ENCODE assay signal across 11 mouse cellular contexts in the genomic region with DNA sequence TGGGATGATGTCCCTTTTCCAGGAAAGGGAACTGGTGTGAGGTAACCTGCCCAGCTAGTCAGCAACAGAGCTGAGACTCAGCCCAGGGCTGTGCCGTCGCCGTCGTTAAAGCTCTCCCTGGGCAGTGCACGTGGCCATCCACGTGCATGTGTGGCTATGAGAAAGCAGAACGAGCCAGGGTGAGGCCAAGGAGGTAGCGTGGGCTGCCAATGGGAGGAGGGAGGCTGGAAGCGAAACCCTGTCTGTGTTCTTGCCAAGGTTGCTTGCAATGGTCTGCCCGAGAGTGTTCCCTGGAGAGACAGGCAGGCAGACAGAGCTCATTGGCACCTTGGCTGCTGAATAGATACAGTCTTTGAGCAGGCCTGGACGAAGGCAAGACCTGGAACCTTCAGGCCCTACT. TPM values are rescaled to one million over a fixed set of nuclear protein-coding genes. Genes with fewer than 3 reads are reported as not detected.
A peak's percentile ranks its signal among the peaks of the same experiment; 100 is the strongest.
DNase-seq lines count a peak whose midpoint lies in the region; ATAC-seq and TF ChIP-seq lines count a peak whose summit lies in the region.
"Had no signal": no experiment of that assay in that cellular context is flagged by ENCODE, and none has a peak within 500 bp of the region (broad histone marks: within the 10 kb centered on the region; RNA-seq: fewer than 3 reads in every experiment).

No protein-coding gene starts in this region.

- H3K4me3 ChIP-seq in kidney, adult 2 months (ENCODE audit: insufficient read depth, low read depth, low read length): no peak overlapping the region
- H3K4me3 ChIP-seq: erythroblast, embryonic 14.5 days; liver, embryonic 15.5 days had no signal

- H3K27me3 ChIP-seq in kidney, adult 2 months (replicated peaks; ENCODE audit: control insufficient read depth, insufficient read depth, low read length): no peaks in the 10 kb centered on the region
- H3K27me3 ChIP-seq: Patski had no signal

- no peak for ATAC-seq in erythroid progenitor cell, adult 5-6 weeks (replicated peaks; ENCODE audit: low FRiP score, poor library complexity, severe bottlenecking)
- ATAC-seq: Patski had no signal

- 50% methylated on average over 11 of the region's 11 CpGs for WGBS in kidney, adult 2 months

- no peak for TF ChIP-seq POLR2A in kidney, adult 2 months (IDR thresholded peaks at IDR 0.05; ENCODE audit: low read depth, low read length)

- TF ChIP-seq CTCF in kidney, adult 2 months (conservative IDR thresholded peaks at IDR 0.05; ENCODE audit: insufficient read depth, insufficient read length, low read depth, low read length): no peak

- H3K4me1 ChIP-seq in kidney, adult 2 months (ENCODE audit: control insufficient read depth, insufficient read depth, low read length): peaks cover 19% of the 10 kb centered on the region
- H3K4me1 ChIP-seq: liver, embryonic 15.5 days had no signal

- H3K27ac ChIP-seq in kidney, adult 2 months (ENCODE audit: insufficient read depth, low read depth, low read length): peak overlapping the region; percentile 44
- H3K27ac ChIP-seq: liver, embryonic 15.5 days had no signal

- H3K36me3 ChIP-seq in kidney, adult 2 months (ENCODE audit: control insufficient read depth, insufficient read depth, low read length): no peaks in the 10 kb centered on the region
- H3K36me3 ChIP-seq: liver, embryonic 15.5 days had no signal

- DNase-seq in kidney, adult 2 months: peak; percentile 90
- DNase-seq in kidney, postnatal 10 days: no peak
- DNase-seq in adrenal gland, adult 8-10 months: peak; percentile 90
- DNase-seq in cerebellum, postnatal 36 days: peak; percentile 27 to 45
- peak; percentile 21 to 57 for DNase-seq in layer of hippocampus, adult 18-20 months (ENCODE audit: low spot score in 2 of 2)
- DNase-seq in right cerebral cortex, postnatal 36 days (ENCODE audit: low spot score in 2 of 2): peak; percentile 49 to 55
- DNase-seq in thymus, postnatal 10 days (ENCODE audit: low spot score in 2 of 2): no peak

RNA-seq across cellular contexts. Expression of a gene that starts 36.7 kb away (rescaled TPM):
- polyA plus RNA-seq in kidney, adult 2 months (2012; rRNA removed): 92.3 and 100 TPM in 2 replicates
- total RNA-seq in adrenal gland, adult 8-10 months (2022): 100 to 1,000 TPM; 165 to 259 (median 182) TPM
- total RNA-seq in layer of hippocampus, adult 18-20 months (2021): 10 to 100 TPM; 57.0 to 57.2 TPM
- total RNA-seq in erythroid progenitor cell, adult 5-6 weeks (2015; ENCODE audit: low replicate concordance): not detected in 2 replicates
- total RNA-seq in erythroid progenitor cell, adult 5-6 weeks (2017; ENCODE audit: low replicate concordance): 0.51 and 0.76 TPM in 2 replicates

Comparison
In these comparisons a context has a peak if more than half of its experiments do, and no peak if none do; other contexts are left out.
1. DNase-seq: peak in kidney, adult 2 months (single experiment), adrenal gland, adult 8-10 months (single experiment), cerebellum, postnatal 36 days (2 of 2), layer of hippocampus, adult 18-20 months (2 of 2) and right cerebral cortex, postnatal 36 days (2 of 2); none in kidney, postnatal 10 days (single experiment) and thymus, postnatal 10 days (0 of 2).
2. RNA of a gene that starts 36.7 kb away (total RNA-seq): 165 to 259 TPM in adrenal gland, adult 8-10 months and 57.0 to 57.2 TPM in layer of hippocampus, adult 18-20 months; 0.51 to 0.76 TPM in erythroid progenitor cell, adult 5-6 weeks; every median in the first group is over 10 times any median in the second.